Mouse (Mus musculus): ENCODE measurements around the gene Olfr108. TPM values are rescaled to one million over a fixed set of nuclear protein-coding genes. Genes with fewer than 3 reads are reported as not detected.

Gene Olfr108
- polyA plus RNA-seq (2014; fragmentation: Nextera tagmentation; extraction: Ambion mirVana), result not detected in 2 replicates

DNA sequence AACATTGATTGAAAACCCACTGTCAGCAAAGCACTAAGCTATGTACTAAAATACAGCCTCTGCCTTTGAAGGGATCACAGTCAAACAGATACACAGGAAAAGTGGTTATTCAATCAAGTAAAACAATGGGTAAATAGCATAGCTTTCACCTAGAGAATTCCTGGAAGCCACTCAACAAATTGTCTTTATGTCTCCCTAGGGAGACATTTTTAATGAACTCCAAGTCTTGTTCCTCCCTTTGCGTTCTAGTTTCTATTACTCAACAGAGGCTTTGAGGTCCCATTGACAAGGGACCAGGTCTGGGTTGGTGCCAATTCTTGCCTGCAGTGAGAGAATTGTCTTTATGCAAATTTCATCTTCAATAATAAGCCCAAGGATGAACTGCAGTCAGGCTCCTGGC lies at the start of gene Olfr108:
TSS of gene Olfr108 (plus strand) at position 301 of the 400 bp plus-strand sequence.
- Histone ChIP-seq H3K4me1 (replicated peaks; ENCODE audit: control insufficient read depth, insufficient read depth, low read length) (no peaks in the 10 kb centered on the region), H3K9me3 (ENCODE audit: control insufficient read depth, low read length) (no peaks in the 10 kb centered on the region), H3K4me2 (replicated peaks) (no peak within 1 kb of the TSS), H3K27me3 (ENCODE audit: control insufficient read depth, insufficient read depth, low read length) (no peaks in the 10 kb centered on the region), H3K27ac (no peak within 1 kb of the TSS), H3K4me3 (replicated peaks; ENCODE audit: low read length) (no peak within 1 kb of the TSS), H3K9ac (no peak within 1 kb of the TSS), H3K36me3 (replicated peaks; ENCODE audit: control insufficient read depth, insufficient read depth) (no peaks in the 10 kb centered on the region)
- 88% methylated on average over 1 of the region's 1 CpGs for WGBS
- no peak for DNase-seq (ENCODE audit: low spot score)
- no peak for ATAC-seq (ENCODE audit: low FRiP score)

DNA sequence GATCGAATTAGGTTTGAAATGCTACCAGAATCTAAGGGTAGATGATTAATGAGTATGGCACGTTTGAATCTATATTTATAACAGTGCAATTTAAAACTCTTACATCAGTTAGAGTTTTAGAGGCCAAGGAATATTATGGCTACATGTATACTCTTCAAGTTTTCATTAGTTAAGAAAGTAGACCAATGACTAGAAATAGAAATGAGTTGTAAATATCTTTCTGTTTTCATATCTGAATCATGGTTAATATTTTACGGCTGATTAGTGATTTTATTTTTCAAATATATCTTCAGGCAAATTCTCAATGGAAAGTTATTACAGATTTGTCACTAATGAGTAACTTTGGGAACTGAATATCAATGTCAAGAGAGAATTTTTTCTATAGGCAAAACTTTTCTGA lies 46.4 kb upstream of the Olfr108 start, which contains the start of gene Olfr107:
TSS of gene Olfr107 (plus strand) at position 301 of the 400 bp plus-strand sequence.
- no peak for DNase-seq (ENCODE audit: low spot score)
- Histone ChIP-seq H3K27ac (no peak within 1 kb of the TSS), H3K4me2 (replicated peaks) (no peak within 1 kb of the TSS), H3K27me3 (ENCODE audit: control insufficient read depth, insufficient read depth, low read length) (no peaks in the 10 kb centered on the region), H3K9ac (no peak within 1 kb of the TSS), H3K9me3 (ENCODE audit: control insufficient read depth, low read length) (no peaks in the 10 kb centered on the region), H3K4me3 (replicated peaks; ENCODE audit: low read length) (no peak within 1 kb of the TSS), H3K4me1 (replicated peaks; ENCODE audit: control insufficient read depth, insufficient read depth, low read length) (no peaks in the 10 kb centered on the region), H3K36me3 (replicated peaks; ENCODE audit: control insufficient read depth, insufficient read depth) (no peaks in the 10 kb centered on the region)
- 78% methylated on average over 3 of the region's 3 CpGs for WGBS
- ATAC-seq (ENCODE audit: low FRiP score), result no peak

DNA sequence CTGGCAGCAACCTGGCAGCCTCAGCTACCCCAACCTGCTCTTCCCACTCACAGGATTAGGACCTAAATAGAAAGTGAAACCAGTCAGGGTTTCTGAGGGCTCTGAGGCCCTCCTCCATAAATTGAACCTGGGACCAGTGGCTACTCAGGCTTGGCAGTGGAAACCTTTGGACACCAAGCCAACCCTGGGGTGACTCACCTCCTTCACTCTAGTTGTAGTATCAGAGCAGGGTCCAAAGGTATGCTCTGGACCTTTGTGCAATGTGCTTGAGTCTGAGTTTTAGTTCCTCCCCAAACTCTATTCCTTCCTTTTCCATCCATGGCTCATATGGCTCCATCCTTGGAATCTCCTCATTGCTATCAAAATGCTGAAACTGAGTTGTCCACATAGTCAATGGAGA lies 31.9 kb upstream of the Olfr108 start:
- H3K27me3 ChIP-seq (ENCODE audit: control insufficient read depth, insufficient read depth, low read length), result no peaks in the 10 kb centered on the region
- no peak overlapping the region for H3K27ac ChIP-seq
- no peak overlapping the region for H3K9ac ChIP-seq
- DNase-seq (ENCODE audit: low spot score) (no peak), ATAC-seq (ENCODE audit: low FRiP score) (no peak)
- no peaks in the 10 kb centered on the region for H3K9me3 ChIP-seq (ENCODE audit: control insufficient read depth, low read length)
- H3K4me2 ChIP-seq (replicated peaks), result no peak overlapping the region
- no peaks in the 10 kb centered on the region for H3K4me1 ChIP-seq (replicated peaks; ENCODE audit: control insufficient read depth, insufficient read depth, low read length)
- H3K4me3 ChIP-seq (replicated peaks; ENCODE audit: low read length), result no peak overlapping the region
- H3K36me3 ChIP-seq (replicated peaks; ENCODE audit: control insufficient read depth, insufficient read depth), result no peaks in the 10 kb centered on the region

DNA sequence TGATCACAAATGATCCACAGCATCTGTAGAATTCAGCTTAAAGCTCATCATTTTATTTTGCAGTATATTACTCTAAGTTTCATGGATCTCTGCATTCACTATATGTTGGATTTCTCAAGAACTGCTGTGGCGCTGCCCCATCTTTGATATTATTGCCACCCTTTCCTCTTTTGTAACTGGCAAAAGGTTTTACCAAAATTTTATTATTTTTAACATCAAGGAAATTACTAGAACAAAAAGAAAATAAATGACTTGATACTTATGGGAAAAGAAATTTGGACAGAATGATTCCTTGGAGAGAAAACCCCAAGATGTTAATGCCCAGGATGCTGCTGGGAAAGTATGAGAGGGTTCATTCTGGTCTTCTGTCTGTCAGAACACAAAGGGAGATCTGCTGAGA lies 13.3 kb downstream of the Olfr108 start, which contains the start of gene Olfr109:
TSS of gene Olfr109 (plus strand) at position 301 of the 400 bp plus-strand sequence.
- no peaks in the 10 kb centered on the region for H3K36me3 ChIP-seq (replicated peaks; ENCODE audit: control insufficient read depth, insufficient read depth)
- no peaks in the 10 kb centered on the region for H3K27me3 ChIP-seq (ENCODE audit: control insufficient read depth, insufficient read depth, low read length)
- 92% methylated on average over 1 of the region's 1 CpGs for WGBS
- H3K27ac ChIP-seq, result no peak within 1 kb of the TSS
- ATAC-seq (ENCODE audit: low FRiP score) (no peak), DNase-seq (ENCODE audit: low spot score) (no peak)
- H3K4me3 ChIP-seq (replicated peaks; ENCODE audit: low read length), result no peak within 1 kb of the TSS
- no peak within 1 kb of the TSS for H3K4me2 ChIP-seq (replicated peaks)
- no peak within 1 kb of the TSS for H3K9ac ChIP-seq
- H3K9me3 ChIP-seq (ENCODE audit: control insufficient read depth, low read length), result no peaks in the 10 kb centered on the region
- no peaks in the 10 kb centered on the region for H3K4me1 ChIP-seq (replicated peaks; ENCODE audit: control insufficient read depth, insufficient read depth, low read length)

DNA sequence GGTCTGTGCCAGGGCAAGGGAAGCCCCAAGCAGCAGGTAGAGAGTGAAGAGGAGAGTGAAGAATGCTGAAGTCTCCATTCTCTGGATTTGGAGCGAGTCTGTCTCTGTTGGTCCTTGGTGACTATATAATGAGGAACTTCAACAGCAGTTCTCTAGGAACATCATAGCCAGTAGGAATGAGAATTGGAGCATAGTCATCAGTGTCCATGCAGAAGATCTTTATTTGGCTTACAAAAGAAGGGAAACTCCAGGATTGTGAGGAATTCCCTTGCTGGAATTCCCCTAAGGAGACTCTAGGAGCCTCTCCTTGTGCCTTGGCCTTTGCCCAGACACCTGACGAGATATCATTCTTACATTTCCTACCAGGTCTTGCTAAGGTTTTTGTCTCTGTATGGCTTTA lies 38.2 kb downstream of the Olfr108 start, which contains the start of gene H2-M2:
TSS of gene H2-M2 (minus strand) at position 101 of the 400 bp plus-strand sequence.
- no peak within 1 kb of the TSS for H3K4me2 ChIP-seq (replicated peaks)

DNA sequence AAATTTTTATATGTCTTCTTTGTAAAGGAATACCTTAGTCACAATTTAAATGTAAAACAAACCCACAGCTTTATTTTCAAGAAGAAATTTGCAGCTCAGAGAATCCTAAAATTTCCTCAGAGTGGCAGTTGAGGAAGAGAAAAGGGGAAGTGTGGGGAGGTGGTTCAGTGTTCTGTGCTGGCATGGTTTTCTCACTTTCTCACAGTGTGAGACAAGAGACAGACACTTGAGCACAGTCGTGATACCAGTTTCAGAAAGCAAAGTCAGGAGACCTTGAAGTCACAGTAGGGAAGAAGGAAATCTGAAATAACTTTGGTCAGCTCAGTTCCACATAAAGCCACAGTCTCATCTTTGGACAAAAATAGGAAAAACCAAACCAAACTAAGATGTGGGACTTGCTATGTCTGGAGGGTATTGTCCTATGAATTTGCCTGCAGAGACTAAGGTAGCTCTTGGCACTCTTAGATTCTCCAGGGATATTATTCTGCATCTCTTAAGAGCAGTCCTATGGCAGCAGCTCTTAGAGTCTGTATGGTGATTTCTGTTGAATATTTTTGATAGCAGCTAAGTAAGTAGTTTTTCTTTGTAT lies 46.7 kb downstream of the Olfr108 start, which contains the start of gene Olfr110:
TSS of gene Olfr110 (plus strand) at position 539 of the 589 bp plus-strand sequence.
- DNase-seq (ENCODE audit: low spot score) (no peak), ATAC-seq (ENCODE audit: low FRiP score) (no peak)
- no peak within 1 kb of the TSS for H3K4me3 ChIP-seq (replicated peaks; ENCODE audit: low read length)
- WGBS, result 62% methylated on average over 1 of the region's 1 CpGs
- no peaks in the 10 kb centered on the region for H3K4me1 ChIP-seq (replicated peaks; ENCODE audit: control insufficient read depth, insufficient read depth, low read length)
- H3K36me3 ChIP-seq (replicated peaks; ENCODE audit: control insufficient read depth, insufficient read depth), result no peaks in the 10 kb centered on the region
- no peak within 1 kb of the TSS for H3K9ac ChIP-seq
- no peaks in the 10 kb centered on the region for H3K27me3 ChIP-seq (ENCODE audit: control insufficient read depth, insufficient read depth, low read length)
- H3K27ac ChIP-seq, result no peak within 1 kb of the TSS
- H3K4me2 ChIP-seq (replicated peaks), result no peak within 1 kb of the TSS
- H3K9me3 ChIP-seq (ENCODE audit: control insufficient read depth, low read length), result no peaks in the 10 kb centered on the region

More for the DNA sequence above, 38.2 kb downstream of the Olfr108 start, which contains the start of gene H2-M2:
- no peak for ATAC-seq (ENCODE audit: low FRiP score)
- H3K27me3 ChIP-seq (ENCODE audit: control insufficient read depth, insufficient read depth, low read length), result no peaks in the 10 kb centered on the region
- 86% methylated on average over 2 of the region's 2 CpGs for WGBS
- no peak within 1 kb of the TSS for H3K9ac ChIP-seq
- no peak within 1 kb of the TSS for H3K27ac ChIP-seq
- H3K9me3 ChIP-seq (ENCODE audit: control insufficient read depth, low read length), result no peaks in the 10 kb centered on the region
- H3K36me3 ChIP-seq (replicated peaks; ENCODE audit: control insufficient read depth, insufficient read depth), result no peaks in the 10 kb centered on the region
- no peak within 1 kb of the TSS for H3K4me3 ChIP-seq (replicated peaks; ENCODE audit: low read length)
- no peaks in the 10 kb centered on the region for H3K4me1 ChIP-seq (replicated peaks; ENCODE audit: control insufficient read depth, insufficient read depth, low read length)
- DNase-seq (ENCODE audit: low spot score), result no peak

Other genes with a start within 250 kb of the Olfr108 start
- 0.21 TPM in 1 of 2 replicates, not detected in the other for gene Olfr94, start 244.5 kb upstream of the Olfr108 start, polyA plus RNA-seq (2014; fragmentation: Nextera tagmentation; extraction: Ambion mirVana)
- gene Olfr95, start 232.4 kb upstream of the Olfr108 start, polyA plus RNA-seq (2014; fragmentation: Nextera tagmentation; extraction: Ambion mirVana), result not detected in 2 replicates
- gene Olfr96, start 225.3 kb upstream of the Olfr108 start, polyA plus RNA-seq (2014; fragmentation: Nextera tagmentation; extraction: Ambion mirVana), result not detected in 2 replicates
- gene Olfr97, start 208.2 kb upstream of the Olfr108 start, polyA plus RNA-seq (2014; fragmentation: Nextera tagmentation; extraction: Ambion mirVana), result not detected in 2 replicates
- not detected in 2 replicates for gene Olfr98, start 181.7 kb upstream of the Olfr108 start, polyA plus RNA-seq (2014; fragmentation: Nextera tagmentation; extraction: Ambion mirVana)
- 0.90 and 1.8 TPM in 2 replicates for gene H2-M3, start 175.3 kb upstream of the Olfr108 start, polyA plus RNA-seq (2014; fragmentation: Nextera tagmentation; extraction: Ambion mirVana)
- not detected in 2 replicates for gene Olfr99, start 162.0 kb upstream of the Olfr108 start, polyA plus RNA-seq (2014; fragmentation: Nextera tagmentation; extraction: Ambion mirVana)
- not detected in 2 replicates for gene Olfr101, start 141.2 kb upstream of the Olfr108 start, polyA plus RNA-seq (2014; fragmentation: Nextera tagmentation; extraction: Ambion mirVana)
- gene Olfr102, start 128.4 kb upstream of the Olfr108 start, polyA plus RNA-seq (2014; fragmentation: Nextera tagmentation; extraction: Ambion mirVana), result not detected in 2 replicates
- not detected in 2 replicates for gene Olfr103, start 105.8 kb upstream of the Olfr108 start, polyA plus RNA-seq (2014; fragmentation: Nextera tagmentation; extraction: Ambion mirVana)
- not detected in 2 replicates for gene Olfr104-ps, start 85.9 kb upstream of the Olfr108 start, polyA plus RNA-seq (2014; fragmentation: Nextera tagmentation; extraction: Ambion mirVana)
- gene Olfr105-ps, start 66.4 kb upstream of the Olfr108 start, polyA plus RNA-seq (2014; fragmentation: Nextera tagmentation; extraction: Ambion mirVana), result not detected in 2 replicates
- gene Olfr106-ps, start 55.1 kb upstream of the Olfr108 start, polyA plus RNA-seq (2014; fragmentation: Nextera tagmentation; extraction: Ambion mirVana), result not detected in 2 replicates
- not detected in 2 replicates for gene Olfr107, start 46.3 kb upstream of the Olfr108 start, polyA plus RNA-seq (2014; fragmentation: Nextera tagmentation; extraction: Ambion mirVana)
- gene Olfr109, start 13.4 kb downstream of the Olfr108 start, polyA plus RNA-seq (2014; fragmentation: Nextera tagmentation; extraction: Ambion mirVana), result not detected in 2 replicates
- gene H2-M2, start 38.1 kb downstream of the Olfr108 start, polyA plus RNA-seq (2014; fragmentation: Nextera tagmentation; extraction: Ambion mirVana), result not detected in 2 replicates
- not detected in 2 replicates for gene Olfr110, start 47.0 kb downstream of the Olfr108 start, polyA plus RNA-seq (2014; fragmentation: Nextera tagmentation; extraction: Ambion mirVana)
- not detected in 2 replicates for gene Olfr111, start 62.5 kb downstream of the Olfr108 start, polyA plus RNA-seq (2014; fragmentation: Nextera tagmentation; extraction: Ambion mirVana)
- not detected in 2 replicates for gene Olfr112, start 124.0 kb downstream of the Olfr108 start, polyA plus RNA-seq (2014; fragmentation: Nextera tagmentation; extraction: Ambion mirVana)
- not detected in 2 replicates for gene Olfr113, start 132.2 kb downstream of the Olfr108 start, polyA plus RNA-seq (2014; fragmentation: Nextera tagmentation; extraction: Ambion mirVana)
- not detected in 2 replicates for gene Olfr114, start 147.3 kb downstream of the Olfr108 start, polyA plus RNA-seq (2014; fragmentation: Nextera tagmentation; extraction: Ambion mirVana)
- not detected in 2 replicates for gene Olfr115, start 181.6 kb downstream of the Olfr108 start, polyA plus RNA-seq (2014; fragmentation: Nextera tagmentation; extraction: Ambion mirVana)
- gene Olfr116, start 181.7 kb downstream of the Olfr108 start, polyA plus RNA-seq (2014; fragmentation: Nextera tagmentation; extraction: Ambion mirVana), result not detected in 2 replicates
- gene Olfr117, start 218.3 kb downstream of the Olfr108 start, polyA plus RNA-seq (2014; fragmentation: Nextera tagmentation; extraction: Ambion mirVana), result not detected in 2 replicates
- not detected in 2 replicates for gene Olfr118, start 221.5 kb downstream of the Olfr108 start, polyA plus RNA-seq (2014; fragmentation: Nextera tagmentation; extraction: Ambion mirVana)

All from hindbrain, embryonic 14.5 days (tissue).